ENCODE assay signal across 8 mouse cellular contexts in the genomic region with DNA sequence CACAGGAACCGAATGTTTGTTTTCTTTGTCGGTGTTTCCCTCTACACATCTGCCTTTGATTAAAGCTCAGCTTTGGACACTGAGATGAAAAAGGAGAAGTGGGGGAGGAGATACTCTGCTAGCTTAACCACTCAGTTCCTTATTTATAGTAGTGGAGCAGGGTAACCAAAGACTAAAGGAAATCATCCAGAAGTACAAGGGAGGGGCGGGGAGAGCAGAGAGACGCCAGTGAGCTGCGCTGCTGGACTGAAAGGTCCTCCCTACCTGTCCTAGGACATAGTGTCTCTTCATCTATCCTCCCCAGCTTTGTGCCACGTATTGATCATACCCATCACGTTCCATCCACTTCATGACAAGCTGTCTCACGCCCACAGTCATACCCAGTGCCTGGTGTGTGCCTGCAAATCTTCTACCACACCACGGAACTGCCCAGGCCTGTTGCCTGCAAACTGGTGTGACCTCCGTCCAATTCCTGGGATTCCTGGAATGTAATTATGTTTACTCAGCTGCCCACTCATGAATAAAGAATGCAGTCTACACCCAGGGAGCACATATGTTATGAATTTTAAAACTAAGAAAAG.
A peak's percentile ranks its signal among the peaks of the same experiment; 100 is the strongest.
DNase-seq lines count a peak whose midpoint lies in the region; ATAC-seq and TF ChIP-seq lines count a peak whose summit lies in the region.

No protein-coding gene starts in this region.

- no peak overlapping the region for H3K9ac ChIP-seq in hindbrain, embryonic 11.5 days (ENCODE audit: low read depth, low read length)
- no peak overlapping the region for H3K9ac ChIP-seq in hindbrain, embryonic 13.5 days
- H3K9ac ChIP-seq in intestine, embryonic 15.5 days = no peak overlapping the region
- no peak overlapping the region for H3K9ac ChIP-seq in lung, embryonic 15.5 days
- no peak overlapping the region for H3K9ac ChIP-seq in stomach, embryonic 15.5 days
- H3K9ac ChIP-seq in hindbrain, postnatal 0 days (replicated peaks; ENCODE audit: low read length) = no peak overlapping the region

- H3K4me3 ChIP-seq in hindbrain, embryonic 11.5 days (ENCODE audit: low read depth, low read length) = no peak overlapping the region
- H3K4me3 ChIP-seq in hindbrain, embryonic 13.5 days = no peak overlapping the region
- peak overlapping the region; percentile 19 for H3K4me3 ChIP-seq in bone marrow macrophage, adult 2 months (ENCODE audit: insufficient read depth, low read length)
- no peak overlapping the region for H3K4me3 ChIP-seq in intestine, embryonic 15.5 days (replicated peaks)
- no peak overlapping the region for H3K4me3 ChIP-seq in lung, embryonic 15.5 days
- no peak overlapping the region for H3K4me3 ChIP-seq in stomach, embryonic 15.5 days (replicated peaks)
- no peak overlapping the region for H3K4me3 ChIP-seq in hindbrain, postnatal 0 days (ENCODE audit: low read length)

- no peak for TF ChIP-seq POLR2A in bone marrow macrophage, adult 2 months (IDR thresholded peaks at IDR 0.05; ENCODE audit: borderline replicate concordance, low read depth, low read length)

- H3K9me3 ChIP-seq in hindbrain, embryonic 11.5 days (ENCODE audit: control insufficient read depth, low read length) = no peaks in the 10 kb centered on the region
- H3K9me3 ChIP-seq in hindbrain, embryonic 13.5 days = no peaks in the 10 kb centered on the region
- no peaks in the 10 kb centered on the region for H3K9me3 ChIP-seq in intestine, embryonic 15.5 days
- H3K9me3 ChIP-seq in lung, embryonic 15.5 days = no peaks in the 10 kb centered on the region
- H3K9me3 ChIP-seq in stomach, embryonic 15.5 days = no peaks in the 10 kb centered on the region
- H3K9me3 ChIP-seq in hindbrain, postnatal 0 days (ENCODE audit: low read length) = no peaks in the 10 kb centered on the region

- no peak for ATAC-seq in hindbrain, embryonic 11.5 days (ENCODE audit: low FRiP score)
- no peak for ATAC-seq in hindbrain, embryonic 13.5 days (ENCODE audit: low FRiP score)
- peak; percentile 36 for ATAC-seq in intestine, embryonic 15.5 days
- ATAC-seq in lung, embryonic 15.5 days (ENCODE audit: borderline replicate concordance, extremely low read depth, low FRiP score, low TSS enrichment) = peak; percentile 64
- ATAC-seq in stomach, embryonic 15.5 days (ENCODE audit: insufficient read depth, low FRiP score, low read depth) = peak; percentile 29; the same call in 1 of the 2 replicates
- ATAC-seq in hindbrain, postnatal 0 days = no peak

- H3K4me2 ChIP-seq in hindbrain, embryonic 11.5 days (replicated peaks; ENCODE audit: low read depth, low read length) = no peak overlapping the region
- H3K4me2 ChIP-seq in hindbrain, embryonic 13.5 days = no peak overlapping the region
- H3K4me2 ChIP-seq in intestine, embryonic 15.5 days (replicated peaks) = no peak overlapping the region
- peak overlapping the region; percentile 27 for H3K4me2 ChIP-seq in lung, embryonic 15.5 days
- no peak overlapping the region for H3K4me2 ChIP-seq in stomach, embryonic 15.5 days
- H3K4me2 ChIP-seq in hindbrain, postnatal 0 days (ENCODE audit: low read depth, low read length) = no peak overlapping the region

- no peaks in the 10 kb centered on the region for H3K27me3 ChIP-seq in hindbrain, embryonic 11.5 days (ENCODE audit: control insufficient read depth, insufficient read depth, low read length)
- H3K27me3 ChIP-seq in hindbrain, embryonic 13.5 days = no peaks in the 10 kb centered on the region
- H3K27me3 ChIP-seq in intestine, embryonic 15.5 days (replicated peaks) = no peaks in the 10 kb centered on the region
- H3K27me3 ChIP-seq in lung, embryonic 15.5 days = no peaks in the 10 kb centered on the region
- no peaks in the 10 kb centered on the region for H3K27me3 ChIP-seq in stomach, embryonic 15.5 days (replicated peaks)
- no peaks in the 10 kb centered on the region for H3K27me3 ChIP-seq in hindbrain, postnatal 0 days (ENCODE audit: insufficient read depth, low read length)

- WGBS in hindbrain, embryonic 11.5 days = 62% methylated on average over 10 of the region's 10 CpGs
- 67% methylated on average over 10 of the region's 10 CpGs for WGBS in hindbrain, embryonic 13.5 days
- WGBS in intestine, embryonic 15.5 days = 47% methylated on average over 10 of the region's 10 CpGs
- 23% methylated on average over 10 of the region's 10 CpGs for WGBS in lung, embryonic 15.5 days
- WGBS in stomach, embryonic 15.5 days = 41% methylated on average over 10 of the region's 10 CpGs
- 73% methylated on average over 10 of the region's 10 CpGs for WGBS in hindbrain, postnatal 0 days

- H3K27ac ChIP-seq in hindbrain, embryonic 11.5 days (ENCODE audit: low read depth, low read length) = no peak overlapping the region
- no peak overlapping the region for H3K27ac ChIP-seq in hindbrain, embryonic 13.5 days
- H3K27ac ChIP-seq in bone marrow macrophage, adult 2 months (ENCODE audit: insufficient read depth, low read depth, low read length) = peak overlapping the region; percentile 90
- no peak overlapping the region for H3K27ac ChIP-seq in intestine, embryonic 15.5 days
- peak overlapping the region; percentile 63 for H3K27ac ChIP-seq in lung, embryonic 15.5 days
- no peak overlapping the region for H3K27ac ChIP-seq in stomach, embryonic 15.5 days
- H3K27ac ChIP-seq in hindbrain, postnatal 0 days = no peak overlapping the region

- peak; percentile 11 for DNase-seq in hindbrain, embryonic 11.5 days (ENCODE audit: low spot score)
- DNase-seq in retina, postnatal 1 day = no peak
- no peak for DNase-seq in hindbrain, postnatal 0 days (ENCODE audit: low spot score)

- H3K36me3 ChIP-seq in hindbrain, embryonic 11.5 days (ENCODE audit: control insufficient read depth, insufficient read depth, low read length) = no peaks in the 10 kb centered on the region
- no peaks in the 10 kb centered on the region for H3K36me3 ChIP-seq in hindbrain, embryonic 13.5 days
- H3K36me3 ChIP-seq in intestine, embryonic 15.5 days = no peaks in the 10 kb centered on the region
- no peaks in the 10 kb centered on the region for H3K36me3 ChIP-seq in lung, embryonic 15.5 days
- no peaks in the 10 kb centered on the region for H3K36me3 ChIP-seq in stomach, embryonic 15.5 days
- H3K36me3 ChIP-seq in hindbrain, postnatal 0 days (ENCODE audit: insufficient read depth, low read length) = no peaks in the 10 kb centered on the region

- no peaks in the 10 kb centered on the region for H3K4me1 ChIP-seq in hindbrain, embryonic 11.5 days (replicated peaks; ENCODE audit: control insufficient read depth, insufficient read depth, low read length)
- no peaks in the 10 kb centered on the region for H3K4me1 ChIP-seq in hindbrain, embryonic 13.5 days (replicated peaks)
- H3K4me1 ChIP-seq in bone marrow macrophage, adult 2 months (ENCODE audit: control insufficient read depth, insufficient read depth, low read length) = peaks cover 34% of the 10 kb centered on the region
- H3K4me1 ChIP-seq in intestine, embryonic 15.5 days (replicated peaks) = no peaks in the 10 kb centered on the region
- peaks cover 12% of the 10 kb centered on the region; the same call in 1 of the 2 replicates for H3K4me1 ChIP-seq in lung, embryonic 15.5 days
- H3K4me1 ChIP-seq in stomach, embryonic 15.5 days = 0 out of 2 replicates have a peak, but pooled peaks cover 6% of the 10 kb centered on the region
- H3K4me1 ChIP-seq in hindbrain, postnatal 0 days (ENCODE audit: insufficient read depth, low read length) = no peaks in the 10 kb centered on the region

- no peak for TF ChIP-seq CTCF in bone marrow macrophage, adult 2 months (IDR thresholded peaks at IDR 0.05; ENCODE audit: low read depth, low read length)
- no peak for TF ChIP-seq CTCF in hindbrain, postnatal 0 days (IDR thresholded peaks at IDR 0.05; ENCODE audit: low read depth)

Comparison
In these comparisons a context has a peak if more than half of its experiments do, and no peak if none do; other contexts are left out.
1. ATAC-seq: peak in intestine, embryonic 15.5 days (single experiment), lung, embryonic 15.5 days (single experiment) and stomach, embryonic 15.5 days (single experiment); none in hindbrain, embryonic 11.5 days (single experiment), hindbrain, embryonic 13.5 days (single experiment) and hindbrain, postnatal 0 days (single experiment).
2. H3K27ac ChIP-seq: peak in bone marrow macrophage, adult 2 months (single experiment) and lung, embryonic 15.5 days (single experiment); none in hindbrain, embryonic 11.5 days (single experiment), hindbrain, embryonic 13.5 days (single experiment), intestine, embryonic 15.5 days (single experiment), stomach, embryonic 15.5 days (single experiment) and hindbrain, postnatal 0 days (single experiment).